Mouse (Mus musculus): ENCODE measurements around the gene Phkg1.

DNA sequence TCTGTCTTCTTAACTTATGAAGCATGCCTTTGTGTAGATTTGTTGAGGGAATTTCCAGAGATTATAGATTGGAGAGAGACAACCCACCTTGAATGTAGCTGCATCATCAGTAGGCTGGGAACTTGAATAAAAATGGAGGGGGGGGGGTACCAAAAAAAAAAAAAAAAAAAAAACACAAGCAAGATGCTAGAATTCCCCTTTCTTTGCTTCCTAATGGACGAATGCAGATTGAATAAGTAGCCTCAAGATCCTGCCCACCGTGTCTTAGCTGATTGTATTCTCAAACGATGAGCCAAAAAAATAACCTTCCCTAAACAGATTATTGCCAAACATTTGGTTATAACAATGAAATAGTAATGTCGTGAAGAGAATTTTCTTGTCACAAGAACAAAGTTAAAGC, 9.4 kb upstream of the Phkg1 start:
- no peak for TF ChIP-seq POLR2A (IDR thresholded peaks at IDR 0.05; ENCODE audit: low read depth, low read length)
- no peak for TF ChIP-seq CTCF (IDR thresholded peaks at IDR 0.05; ENCODE audit: extremely low read depth, insufficient read length, insufficient replicate concordance, low read depth, low read length)
